Mouse (Mus musculus) small intestine, adult 2 months (tissue): ENCODE measurements around the gene Spast. TPM values are rescaled to one million over a fixed set of nuclear protein-coding genes. Genes with fewer than 3 reads are reported as not detected.

Experiments
- H3K27ac ChIP-seq: fragments of 200-500 bp; 2 replicates; pipeline ENCODE4 v1.5.1; 2012; ENCODE audit warnings: low read depth, low read length, control low read depth, inconsistent platforms; ENCODE audit not compliant: insufficient read depth
- H3K27me3 ChIP-seq: fragments of 200-500 bp; 2 replicates; pipeline ENCODE4 v1.6.1; 2012; ENCODE audit warnings: mild to moderate bottlenecking, moderate library complexity, low read length, inconsistent platforms; ENCODE audit not compliant: control insufficient read depth, insufficient read depth
- H3K36me3 ChIP-seq: fragments of 200-500 bp; 2 replicates; pipeline ENCODE4 v1.6.1; 2012; ENCODE audit warnings: mild to moderate bottlenecking, low read length, control low read depth, inconsistent platforms; ENCODE audit not compliant: control insufficient read depth, insufficient read depth
- H3K4me1 ChIP-seq: fragments of 200-500 bp; 2 replicates; pipeline ENCODE4 v1.6.1; 2012; ENCODE audit warnings: low read length, inconsistent platforms, mixed read lengths; ENCODE audit not compliant: control insufficient read depth, insufficient read depth, insufficient read length
- H3K4me3 ChIP-seq: fragments of 200-500 bp; 2 replicates; pipeline ENCODE4 v1.5.1; 2012; ENCODE audit warnings: low read depth, mild to moderate bottlenecking, control low read depth, inconsistent platforms, low read length, moderate library complexity
- CTCF ChIP-seq: fragments of 200-500 bp; IDR thresholded peaks from 2 replicates; pipeline ENCODE4 v1.5.1; 2012; ENCODE audit warnings: low read depth, mild to moderate bottlenecking, control low read depth, inconsistent platforms, low read length, moderate library complexity, mixed read lengths; ENCODE audit not compliant: insufficient replicate concordance, insufficient read length; ENCODE audit errors: extremely low read depth
- POLR2A ChIP-seq: fragments of 200-500 bp; IDR thresholded peaks from 2 replicates; pipeline ENCODE4 v1.6.1; 2012; ENCODE audit warnings: low read depth, mild to moderate bottlenecking, control low read depth, inconsistent platforms, low read length, moderate library complexity
- WGBS: fragments of 180-500 bp; shearing (Covaris S2); methylation state at CpG from one replicate; pipeline ENCODE4 v1.1.7; 2018; 5-methylcytosine and 5-hydroxymethylcytosine counted together
- polyA plus RNA-seq: library from polyadenylated mRNA; depleted of rRNA; stranded (reverse); fragments of >200 nt; gene quantifications from 2 replicates; pipeline ENCODE4 v1.2.3, GENCODE M21; 2012

Spast gene
- polyA plus RNA-seq, 1 experiment, result 7.0 TPM

DNA sequence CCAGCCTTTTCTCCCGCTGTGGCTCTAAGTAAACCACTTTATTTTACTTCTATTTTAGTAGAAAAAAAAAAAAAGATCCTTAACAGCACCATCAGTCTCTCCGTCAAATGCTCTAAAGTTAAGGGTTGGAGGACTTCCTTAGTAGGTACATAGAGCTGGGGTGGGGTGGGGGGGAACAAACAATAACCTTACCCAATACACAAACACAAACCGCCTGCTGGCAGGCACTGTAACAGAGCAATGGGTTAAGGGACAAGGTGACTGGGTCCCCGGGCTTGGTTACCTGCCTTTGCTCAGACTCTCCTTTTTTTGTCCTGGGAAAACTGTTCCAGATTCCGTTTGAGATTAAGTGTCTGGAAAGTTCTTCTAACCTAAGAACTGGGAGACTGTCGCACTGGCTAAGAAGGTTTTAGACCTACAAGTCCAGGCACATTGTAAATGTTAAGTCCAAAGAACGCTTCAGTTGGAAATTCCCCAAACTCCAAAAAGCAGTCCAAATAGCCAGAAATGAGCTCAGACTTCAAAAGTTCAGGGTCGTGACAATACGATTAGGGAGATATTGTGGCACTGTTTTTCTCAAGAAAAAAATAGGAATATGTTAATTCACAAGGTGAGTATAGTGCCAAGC is 7.6 kb upstream of the Spast start:
- TF ChIP-seq CTCF, result no peak
- no peak for TF ChIP-seq POLR2A
- Histone ChIP-seq H3K4me3 (no peak overlapping the region), H3K4me1 (no peaks in the 10 kb centered on the region), H3K27ac (no peak overlapping the region), H3K27me3 (no peaks in the 10 kb centered on the region), H3K36me3 (no peaks in the 10 kb centered on the region)
- 66% methylated on average over 9 of the region's 9 CpGs for WGBS

DNA sequence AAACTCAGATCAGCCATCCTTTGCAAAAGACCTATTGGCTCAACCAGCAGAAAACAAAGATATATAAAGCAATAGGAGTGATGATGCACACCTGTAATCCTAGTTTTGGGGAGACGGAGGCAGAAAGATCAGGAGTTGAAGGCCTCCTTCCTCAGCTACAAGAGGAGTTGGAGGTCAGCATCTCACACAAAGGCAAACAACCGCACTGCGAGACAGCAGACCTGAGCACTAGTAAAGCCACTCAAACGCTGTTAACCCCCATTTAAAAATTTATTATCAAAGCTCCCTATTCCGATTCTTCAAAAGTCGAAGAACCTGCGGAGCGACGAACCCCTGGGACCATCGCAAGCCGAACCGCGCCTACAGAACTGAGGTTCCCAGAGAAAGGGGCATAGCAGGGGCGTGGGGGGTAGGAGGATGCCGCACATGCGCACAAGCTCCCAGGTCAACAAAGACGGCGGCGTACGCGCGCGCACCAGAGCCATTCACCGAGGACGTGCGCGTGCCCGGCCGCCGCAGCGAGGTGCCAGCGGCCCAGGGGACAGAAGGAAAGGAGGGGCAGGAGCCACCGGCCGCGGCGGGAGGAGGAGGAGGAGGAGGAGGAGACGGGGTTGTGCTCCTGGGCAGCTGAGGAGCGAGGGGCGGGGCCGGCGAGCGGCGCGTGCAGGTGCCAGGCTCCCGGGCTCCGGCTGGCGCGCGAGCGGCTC is 409 bp upstream of the Spast start:
- H3K4me1 ChIP-seq, result peaks cover 6% of the 10 kb centered on the region; the same call in 1 of the 2 replicates
- no peaks in the 10 kb centered on the region for H3K27me3 ChIP-seq
- WGBS, result under 1% methylated on average over 44 of the region's 50 CpGs
- TF ChIP-seq POLR2A, result peak; percentile 61
- 0 out of 2 replicates have a peak, but pooled peaks have one; percentile 10 for TF ChIP-seq CTCF
- peak overlapping the region; percentile 91 for H3K4me3 ChIP-seq
- H3K36me3 ChIP-seq, result no peaks in the 10 kb centered on the region
- H3K27ac ChIP-seq, result peak overlapping the region; percentile 44; the same call in 1 of the 2 replicates

DNA sequence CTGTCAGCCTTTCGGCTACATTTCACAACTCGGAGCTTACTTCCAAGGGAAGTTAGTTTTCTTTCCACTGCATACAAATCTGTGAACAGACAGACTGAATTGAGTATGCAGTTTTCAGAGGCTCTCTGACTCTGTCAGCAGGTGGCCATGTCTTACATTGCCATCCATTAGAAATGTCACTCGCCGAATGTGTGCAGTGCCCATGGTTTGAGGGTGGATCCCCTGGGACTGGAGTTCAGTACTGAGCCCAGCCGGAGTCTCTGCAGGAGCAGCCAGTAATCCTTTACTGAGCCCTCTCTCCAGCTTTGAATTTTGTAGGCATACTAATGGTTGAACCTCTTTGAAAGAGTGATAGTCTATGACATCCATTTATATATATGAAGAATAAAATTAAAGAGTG is 2.4 kb downstream of the Spast start:
- TF ChIP-seq POLR2A (no peak), CTCF (no peak)

DNA sequence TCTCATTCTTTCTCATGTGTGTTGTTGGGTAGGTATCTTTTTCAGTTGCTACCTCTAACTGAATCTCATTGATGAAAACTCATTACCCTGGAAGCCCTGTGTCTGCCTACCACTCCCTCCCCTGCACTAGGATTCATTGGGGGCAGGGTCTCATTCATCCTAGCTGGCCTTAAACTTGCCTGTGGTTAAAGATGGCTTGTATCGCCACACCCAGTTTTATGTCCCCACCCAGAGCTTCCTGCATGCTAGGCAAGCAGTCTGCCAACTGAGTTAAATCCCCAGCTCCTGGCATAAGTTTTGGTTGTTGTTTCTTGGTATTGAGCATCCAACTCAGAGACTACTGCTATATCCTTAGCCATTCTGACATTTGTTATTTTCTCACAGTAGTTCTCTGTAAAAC is 24.8 kb downstream of the Spast start:
- TF ChIP-seq POLR2A (no peak), CTCF (no peak)
- Histone ChIP-seq H3K27ac (no peak overlapping the region), H3K4me3 (no peak overlapping the region), H3K36me3 (peaks cover 25% of the 10 kb centered on the region), H3K27me3 (no peaks in the 10 kb centered on the region), H3K4me1 (peaks cover 2% of the 10 kb centered on the region; the same call in 1 of the 2 replicates)
- 61% methylated on average over 1 of the region's 1 CpGs for WGBS

More for the DNA sequence above, 2.4 kb downstream of the Spast start:
- no peak overlapping the region for H3K4me3 ChIP-seq
- WGBS, result 70% methylated on average over 5 of the region's 5 CpGs
- H3K4me1 ChIP-seq, result peaks cover 6% of the 10 kb centered on the region; the same call in 1 of the 2 replicates
- no peak overlapping the region for H3K27ac ChIP-seq
- H3K36me3 ChIP-seq, result no peaks in the 10 kb centered on the region
- no peaks in the 10 kb centered on the region for H3K27me3 ChIP-seq

DNA sequence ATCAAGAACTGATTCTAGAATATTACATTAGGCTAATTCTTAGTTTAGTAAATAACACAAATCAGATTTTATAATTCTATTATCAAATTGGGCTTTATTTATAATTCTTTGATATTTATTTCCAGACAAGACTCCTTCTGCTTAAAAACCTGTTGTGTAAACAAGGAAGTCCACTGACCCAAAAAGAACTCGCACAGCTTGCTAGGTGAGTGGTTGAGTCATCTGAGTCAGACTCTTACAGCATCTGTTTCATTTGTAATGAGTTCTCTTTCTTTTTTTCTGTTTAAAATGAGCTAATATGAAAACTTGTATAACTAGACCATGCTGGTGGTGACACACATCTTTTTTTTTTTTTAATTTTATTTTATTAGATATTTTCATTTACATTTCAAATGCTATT is 38.1 kb downstream of the Spast start:
- H3K4me1 ChIP-seq, result no peaks in the 10 kb centered on the region
- H3K36me3 ChIP-seq, result peaks cover 44% of the 10 kb centered on the region
- no peaks in the 10 kb centered on the region for H3K27me3 ChIP-seq
- TF ChIP-seq CTCF, result no peak
- WGBS, result 50% methylated on average over 1 of the region's 1 CpGs
- H3K4me3 ChIP-seq, result no peak overlapping the region
- no peak overlapping the region for H3K27ac ChIP-seq

DNA sequence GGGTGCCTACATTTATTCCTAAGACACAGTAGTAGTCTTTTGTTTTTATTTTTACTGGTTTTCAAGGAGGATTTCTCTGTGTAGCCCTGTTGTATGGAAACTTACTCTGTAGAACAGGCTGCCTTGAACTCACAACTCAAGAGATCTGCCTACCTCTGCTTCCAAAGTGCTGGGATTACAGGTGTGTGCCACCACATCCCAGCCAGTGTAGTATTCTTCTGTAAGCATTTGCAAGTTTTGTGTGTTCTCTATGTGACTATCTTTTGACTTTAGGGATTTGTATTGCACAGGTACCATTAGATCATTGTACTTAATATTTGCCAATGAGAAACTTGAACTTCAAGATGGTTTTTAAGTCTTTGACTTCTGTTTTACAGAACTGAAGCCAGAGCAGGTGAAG is 47.9 kb downstream of the Spast start:
- Histone ChIP-seq H3K4me1 (no peaks in the 10 kb centered on the region), H3K36me3 (peaks cover 48% of the 10 kb centered on the region)
- TF ChIP-seq CTCF (no peak), POLR2A (no peak)

DNA sequence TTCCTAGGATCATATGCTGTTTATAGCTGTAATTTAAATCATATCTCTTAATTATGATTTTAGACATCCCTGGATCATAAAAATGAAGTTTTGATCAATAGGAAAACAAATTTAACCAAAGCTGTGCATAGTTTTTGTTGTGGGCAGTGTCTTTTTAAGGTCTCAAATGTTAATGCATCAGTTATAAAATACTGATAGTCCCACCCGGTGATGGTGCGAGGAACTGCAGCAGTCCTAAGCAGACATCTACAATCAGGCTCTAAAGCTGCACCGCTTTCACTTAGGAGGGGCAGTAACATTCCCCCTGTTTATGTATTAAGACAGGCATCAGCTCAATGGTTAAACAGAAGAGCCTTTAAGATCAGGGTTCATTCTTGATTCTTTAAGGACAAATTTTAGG is 51.1 kb downstream of the Spast start:
- Histone ChIP-seq H3K36me3 (peaks cover 30% of the 10 kb centered on the region), H3K4me1 (no peaks in the 10 kb centered on the region), H3K4me3 (no peak overlapping the region), H3K27ac (no peak overlapping the region), H3K27me3 (no peaks in the 10 kb centered on the region)
- whole genome bisulfite sequencing, result 79% methylated on average over 3 of the region's 3 CpGs
- TF ChIP-seq POLR2A, result no peak
- TF ChIP-seq CTCF, result no peak

More for the DNA sequence above, 47.9 kb downstream of the Spast start:
- no peak overlapping the region for H3K27ac ChIP-seq
- H3K27me3 ChIP-seq, result no peaks in the 10 kb centered on the region
- no peak overlapping the region for H3K4me3 ChIP-seq

DNA sequence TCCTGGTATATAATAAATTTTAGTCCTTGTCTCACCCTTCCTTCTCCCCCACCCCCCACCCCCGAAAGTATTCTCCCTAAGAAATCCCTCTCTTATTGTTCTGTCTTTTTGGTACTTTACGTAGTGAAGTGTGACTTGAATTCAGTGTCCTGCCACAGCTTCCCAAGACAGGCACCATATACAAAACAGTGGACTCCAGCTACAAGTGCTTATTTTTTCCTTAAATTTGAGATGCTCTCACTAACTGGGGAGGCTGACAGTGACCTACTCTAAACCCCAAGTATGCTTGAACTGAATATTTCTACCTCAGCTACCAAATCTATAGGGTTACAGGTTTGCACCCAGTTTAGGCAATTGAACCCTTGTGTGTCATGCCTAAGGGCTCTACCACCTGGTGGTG is 55.6 kb downstream of the Spast start:
- Histone ChIP-seq H3K27ac (peak overlapping the region; percentile 93), H3K27me3 (no peaks in the 10 kb centered on the region), H3K4me1 (no peaks in the 10 kb centered on the region), H3K36me3 (no peaks in the 10 kb centered on the region), H3K4me3 (no peak overlapping the region)
- 85% methylated on average over 2 of the region's 2 CpGs for WGBS
- no peak for TF ChIP-seq POLR2A
- no peak for TF ChIP-seq CTCF
